Mouse (Mus musculus) CD4-positive, CD25-positive, alpha-beta regulatory T cell, adult 2 months (primary cell): Measurements from ENCODE around the gene Nfat5.

Source experiments
- DNase-seq: peaks from one replicate; pipeline ENCODE4 v3.0.0-alpha.2; 2012; ENCODE audit warnings: low read depth, low spot score

Gene Nfat5

DNA sequence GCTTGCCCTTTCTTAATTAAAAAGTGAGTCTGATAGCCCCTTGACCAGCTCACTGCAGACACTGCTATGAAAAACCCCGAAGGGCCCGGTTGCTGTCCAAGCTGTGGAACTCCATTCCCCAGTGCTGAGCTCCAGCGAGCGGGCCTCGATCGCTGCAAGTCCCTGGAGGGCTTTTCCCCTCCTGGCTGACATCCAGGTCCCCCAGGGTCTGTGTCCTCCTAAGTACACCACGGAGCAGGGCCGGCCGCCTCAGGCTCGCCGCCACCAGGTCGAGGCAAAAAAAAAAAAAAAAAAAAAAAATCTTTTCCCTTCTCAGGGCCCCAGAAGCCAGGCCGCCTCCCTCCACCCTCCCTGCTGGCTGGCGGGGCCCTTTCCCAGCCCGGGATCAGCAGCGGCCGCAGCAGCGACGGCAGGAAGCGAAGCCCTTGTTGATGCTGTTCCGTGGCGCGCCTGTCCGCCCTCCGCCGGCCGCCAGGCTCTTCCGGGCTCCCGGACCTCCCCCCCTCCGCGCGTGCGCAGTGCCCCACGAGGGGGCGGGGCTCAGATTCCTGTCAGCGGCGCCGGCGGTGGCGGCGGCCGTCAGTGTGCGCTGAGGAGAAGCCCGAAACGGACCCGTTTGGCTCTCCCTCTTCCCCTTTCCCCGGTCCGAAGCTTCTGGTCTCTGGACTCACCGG lies at the start of gene Nfat5:
Gene Nfat5, plus strand, starts transcription at position 543 of the 674 bp plus-strand sequence.
- peak; percentile 95 for DNase-seq

DNA sequence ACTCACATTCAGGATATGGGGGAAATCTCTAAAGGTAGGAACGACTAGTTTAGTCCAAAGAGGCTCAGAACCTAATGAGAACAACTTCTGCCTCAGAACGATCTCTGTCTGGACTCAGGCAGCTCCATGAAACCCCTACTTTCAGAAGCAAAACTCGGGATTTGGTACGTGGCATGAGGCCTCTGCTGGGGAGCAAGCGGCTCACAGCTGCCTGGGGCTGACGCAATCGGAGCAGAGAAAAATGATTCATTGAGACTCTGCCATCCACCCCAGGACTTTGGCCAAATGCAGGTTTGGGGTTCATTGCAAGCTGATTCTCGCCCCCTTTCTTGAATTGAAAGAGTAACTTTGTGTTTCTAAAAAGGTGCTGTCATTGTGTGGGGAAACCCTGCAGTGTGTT lies 49.1 kb upstream of the Nfat5 start:
- no peak for DNase-seq

DNA sequence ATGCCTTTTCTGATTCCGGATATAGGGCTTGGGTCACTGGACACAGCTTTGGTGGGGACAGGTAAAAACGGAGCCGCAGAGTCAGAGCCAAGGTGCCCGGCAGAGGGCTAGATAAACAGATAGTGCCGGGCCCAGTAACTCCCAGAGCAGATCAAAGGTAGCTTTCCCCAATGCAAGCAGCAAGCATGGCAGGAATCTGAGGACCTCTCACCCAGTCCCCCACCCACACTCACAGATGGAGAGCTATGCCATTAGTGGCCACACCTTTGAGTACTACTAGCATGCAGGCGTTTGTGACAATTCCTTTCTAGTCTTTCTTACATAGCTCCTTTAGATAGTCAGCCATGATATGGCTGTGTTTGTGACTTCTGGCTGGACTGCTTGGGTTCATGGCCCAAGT lies 44.8 kb upstream of the Nfat5 start:
- DNase-seq = no peak

DNA sequence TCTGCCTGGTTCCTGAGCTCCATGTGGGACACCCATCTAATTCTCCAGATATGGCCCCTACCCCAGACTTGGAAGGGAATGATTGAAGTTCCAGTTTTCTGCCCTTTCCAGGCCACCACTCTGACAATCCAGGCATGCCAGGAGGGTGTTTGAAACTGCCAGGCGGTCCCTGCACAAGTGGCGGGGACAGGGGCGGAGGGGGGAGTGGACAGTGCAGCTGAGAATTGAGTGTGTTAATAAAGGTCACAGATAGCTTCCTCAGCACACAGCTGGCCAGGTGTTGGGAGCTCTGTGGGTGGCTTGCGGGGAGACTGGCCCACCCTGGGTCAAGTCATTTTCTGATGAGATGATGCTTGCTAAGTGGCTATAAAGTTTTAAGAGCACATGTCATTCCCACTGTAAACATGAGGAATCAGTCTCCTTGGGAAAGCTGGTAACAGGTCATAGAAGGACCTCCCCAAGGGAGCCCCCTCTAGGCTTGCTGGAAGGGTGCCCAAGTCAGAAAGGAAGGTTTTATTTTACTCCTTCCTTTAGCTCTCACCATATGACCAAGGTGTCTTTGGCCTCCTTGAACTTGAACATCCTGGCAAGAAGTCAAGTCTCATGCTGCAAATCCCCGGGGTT lies 41.7 kb upstream of the Nfat5 start:
- no peak for DNase-seq

DNA sequence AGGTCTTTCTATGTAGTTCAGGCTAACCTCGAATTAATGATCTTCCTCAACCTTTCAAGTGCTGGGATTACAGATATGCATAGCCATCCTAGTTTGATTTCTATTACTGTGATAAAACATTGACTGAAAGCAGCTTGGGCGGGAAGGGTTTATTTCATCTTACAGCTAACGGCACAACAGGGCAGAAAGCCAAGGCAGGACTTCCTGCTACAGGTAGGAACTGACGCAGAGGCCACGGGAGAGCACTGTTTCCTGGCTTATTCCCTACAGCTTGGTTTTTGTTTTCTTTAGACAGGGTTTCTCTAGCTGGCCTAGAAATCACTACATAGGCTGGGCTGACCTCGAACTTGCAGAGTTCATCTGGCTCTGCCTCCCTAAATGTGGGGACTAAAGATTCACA lies 40.1 kb upstream of the Nfat5 start:
- peak; percentile 42 for DNase-seq

DNA sequence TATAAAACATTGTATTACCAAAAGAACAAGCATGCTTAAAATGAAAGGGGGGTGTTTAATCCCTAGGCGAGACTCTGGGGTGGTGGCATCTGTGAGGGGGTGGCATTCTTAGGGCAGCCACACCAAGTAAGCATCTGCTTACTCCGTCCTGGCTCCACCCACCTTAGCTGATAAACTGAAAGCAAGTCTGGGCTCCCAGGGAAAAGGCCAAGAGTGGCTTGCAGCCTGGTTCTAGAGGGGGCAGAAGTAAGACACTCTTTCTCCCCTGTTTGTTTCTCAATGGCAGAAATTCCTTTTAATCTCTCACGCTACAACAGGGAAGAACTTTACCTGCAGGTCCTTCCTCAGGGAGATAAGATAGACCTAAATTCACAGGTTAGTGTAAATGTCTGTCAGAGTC lies 38.9 kb upstream of the Nfat5 start:
- peak; percentile 49 for DNase-seq

DNA sequence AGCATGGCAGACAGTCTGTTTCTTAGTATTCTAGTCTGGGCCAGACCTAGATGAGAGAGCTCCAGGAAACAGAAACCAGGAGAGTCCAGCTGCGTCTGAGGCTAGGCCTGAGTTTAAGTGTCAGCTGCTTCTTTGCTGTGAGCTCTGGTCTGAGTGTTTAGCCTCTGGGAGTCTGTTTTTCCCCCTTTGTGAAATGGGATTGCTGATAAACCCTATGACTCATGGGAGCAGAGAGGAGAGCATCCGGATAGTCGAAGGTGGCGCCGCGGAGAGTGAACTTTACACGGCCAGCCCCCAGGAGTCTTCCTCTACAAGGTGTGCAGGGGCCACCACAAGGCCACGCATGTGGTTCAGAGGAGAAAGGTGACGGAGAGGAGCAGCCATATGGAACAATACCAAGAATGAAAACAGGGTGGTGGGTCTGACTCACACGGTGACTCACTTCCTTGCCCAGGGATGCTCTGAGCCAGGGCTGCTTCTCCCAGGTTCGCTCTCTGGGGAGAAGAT lies 38.3 kb upstream of the Nfat5 start:
- peak; percentile 26 for DNase-seq

DNA sequence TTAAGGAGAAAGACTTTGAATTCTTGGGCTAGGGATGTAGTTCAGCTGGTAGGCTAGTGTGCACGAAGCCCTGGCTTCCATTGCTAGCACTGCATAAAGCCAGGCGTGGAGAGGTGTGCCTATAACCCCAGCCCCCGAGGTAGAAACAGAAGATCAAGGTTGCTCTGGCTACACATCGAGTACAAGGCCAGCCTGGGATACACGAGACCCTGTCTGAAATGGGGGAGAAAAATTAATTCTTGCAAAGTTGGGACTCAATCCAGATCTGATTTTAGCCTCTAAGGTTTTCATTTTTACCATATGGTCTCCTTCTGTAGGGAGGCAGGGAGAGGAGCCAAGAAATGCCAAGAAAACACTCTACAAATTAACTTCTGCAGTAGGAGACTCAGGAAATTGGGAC lies 36.0 kb upstream of the Nfat5 start:
- DNase-seq = no peak

DNA sequence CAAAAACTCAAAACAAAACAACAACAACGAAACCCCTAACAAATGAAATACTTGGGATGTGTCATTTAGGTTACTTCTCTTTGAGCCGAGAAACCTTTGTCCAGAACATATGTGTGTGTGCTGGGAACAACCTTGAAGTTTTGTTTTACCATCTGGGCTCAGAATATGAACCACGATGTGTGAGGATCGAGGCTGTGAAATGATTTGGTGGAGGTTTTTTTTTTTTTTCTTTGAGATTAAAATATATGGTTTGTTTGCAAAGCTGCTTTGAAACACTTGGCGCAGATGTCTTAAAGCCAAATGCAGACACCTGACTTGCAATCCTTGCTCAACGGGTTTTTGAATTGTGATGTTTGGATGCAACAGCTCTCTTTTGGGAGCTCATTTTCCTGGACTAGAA lies 33.1 kb upstream of the Nfat5 start:
- DNase-seq = no peak

DNA sequence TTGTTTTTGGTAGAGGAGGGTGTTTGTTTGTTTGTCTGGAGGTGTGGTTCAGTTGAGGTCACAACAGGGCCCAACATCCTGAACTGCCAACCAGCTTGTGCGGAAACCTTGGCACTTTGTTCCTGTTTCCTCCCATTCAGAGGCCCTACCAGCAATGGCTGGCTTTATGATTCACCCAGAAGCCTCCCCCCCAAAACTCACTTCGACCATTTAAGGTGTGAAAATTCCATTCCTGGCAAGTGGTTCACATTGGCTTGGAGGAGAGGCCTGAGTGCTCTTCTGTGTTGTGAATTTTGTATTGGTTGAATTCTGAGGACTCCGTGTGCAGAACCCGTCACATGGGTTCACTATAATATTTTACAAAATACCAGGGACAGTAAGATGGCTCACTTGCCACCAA lies 32.1 kb upstream of the Nfat5 start:
- no peak for DNase-seq

DNA sequence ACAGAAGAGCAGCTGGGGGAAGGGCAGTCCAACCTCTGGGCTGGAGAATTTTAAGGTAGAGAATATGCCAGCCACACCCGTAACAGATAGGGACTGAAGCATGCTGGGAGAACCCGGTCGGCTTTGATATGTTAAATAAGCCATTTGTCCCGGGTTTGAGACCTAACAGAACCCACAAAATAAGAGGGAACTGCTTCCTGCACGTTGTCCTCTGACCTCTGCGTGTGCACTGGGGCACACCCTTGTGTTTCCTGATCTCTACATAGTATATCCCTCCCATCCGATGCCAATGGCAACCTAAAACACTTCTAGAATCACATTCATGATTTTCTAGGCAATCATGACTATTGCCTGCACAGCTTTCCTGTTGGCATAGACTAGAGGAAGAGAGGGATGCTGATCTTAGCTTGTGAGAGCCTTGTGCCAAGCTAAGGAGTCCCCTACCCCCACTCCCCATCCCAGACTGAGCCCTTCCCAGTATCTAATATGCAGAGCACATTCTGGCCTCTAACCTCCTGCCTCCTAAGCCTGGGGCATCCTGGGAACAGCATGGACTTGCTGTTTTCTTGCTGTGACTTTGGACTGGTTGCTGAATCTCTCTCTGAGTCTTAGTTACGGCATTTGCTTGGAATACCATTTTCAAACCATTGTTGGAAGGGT lies 31.1 kb upstream of the Nfat5 start:
- no peak for DNase-seq

DNA sequence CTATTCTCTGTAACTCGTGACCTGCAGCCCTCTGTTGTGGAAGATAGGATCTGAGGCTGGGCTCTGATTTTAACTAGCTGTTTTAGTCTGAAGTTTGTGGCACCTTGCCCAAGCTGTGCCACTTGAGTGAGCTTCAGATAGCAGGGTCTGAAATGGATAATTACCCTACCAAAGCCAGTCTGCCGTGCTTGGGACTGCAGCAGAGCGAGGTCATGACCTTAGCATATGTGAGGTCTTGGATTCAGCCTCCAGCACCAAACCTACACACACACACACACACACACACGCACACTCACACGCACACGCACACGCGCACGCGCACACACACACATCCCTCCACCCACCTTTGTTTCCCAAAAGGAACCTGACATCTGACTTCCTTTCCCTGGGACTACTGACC lies 27.5 kb upstream of the Nfat5 start:
- no peak for DNase-seq

DNA sequence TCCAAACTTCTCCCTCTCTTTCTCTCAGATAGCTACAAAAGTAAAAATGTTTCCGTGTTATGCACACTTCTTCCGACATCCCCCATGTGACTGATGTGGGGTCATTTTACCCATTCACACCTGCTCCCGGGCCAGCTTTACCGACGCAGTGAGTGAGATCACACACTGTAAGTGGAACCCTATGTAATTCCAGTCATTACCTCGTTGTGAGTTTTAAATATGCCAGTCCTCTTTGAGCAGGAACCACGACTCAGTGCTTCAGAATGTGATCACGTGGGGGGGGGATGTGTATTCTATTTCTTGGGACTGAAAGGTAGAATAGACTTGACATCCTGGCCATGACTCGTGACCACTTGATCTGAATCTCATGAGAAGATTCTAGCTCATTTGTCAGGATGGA lies 24.8 kb upstream of the Nfat5 start:
- DNase-seq = no peak

DNA sequence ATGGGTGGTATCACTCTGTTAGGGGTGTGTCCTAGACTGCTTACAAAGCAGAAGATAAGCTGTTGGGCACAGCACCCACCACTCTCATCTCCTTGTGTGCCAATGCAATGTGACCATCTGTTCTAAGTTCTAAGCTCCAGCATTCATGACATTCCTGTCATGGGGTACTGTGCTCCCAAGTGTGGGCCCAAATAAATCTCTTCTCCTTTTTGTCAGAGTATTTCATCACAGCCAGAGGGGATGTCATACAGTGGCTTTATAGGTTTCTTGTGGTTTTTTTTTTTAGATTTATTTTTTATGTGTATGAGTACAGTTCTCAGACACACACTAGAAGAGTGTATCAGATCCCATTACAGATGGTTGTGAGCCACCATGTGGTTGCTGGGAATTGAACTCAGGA lies 24.1 kb upstream of the Nfat5 start:
- no peak for DNase-seq

DNA sequence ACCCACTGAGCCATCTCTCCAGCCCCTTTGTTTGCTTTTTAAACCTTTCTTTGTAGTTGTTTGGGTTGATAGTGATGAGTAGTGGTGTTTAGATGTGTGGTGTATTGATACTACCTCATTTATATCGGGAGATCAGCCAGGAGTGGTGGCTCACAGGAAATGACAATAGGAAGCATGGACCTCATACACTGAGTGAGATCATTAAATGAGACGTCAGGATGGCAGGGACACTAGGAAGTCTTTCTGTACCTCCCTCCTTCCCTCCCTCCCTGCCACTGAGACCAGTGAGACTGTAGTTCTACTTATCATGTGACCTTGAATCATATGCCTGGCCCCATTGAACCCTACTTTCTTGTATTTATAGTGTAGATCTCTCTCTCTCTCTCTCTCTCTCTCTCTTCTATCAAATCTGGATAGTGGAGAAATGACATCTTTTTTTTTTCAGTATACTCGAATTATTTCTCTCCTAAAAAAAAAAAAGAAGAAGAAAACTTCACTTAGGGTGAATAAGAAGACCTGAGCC lies 23.6 kb upstream of the Nfat5 start:
- DNase-seq = no peak

DNA sequence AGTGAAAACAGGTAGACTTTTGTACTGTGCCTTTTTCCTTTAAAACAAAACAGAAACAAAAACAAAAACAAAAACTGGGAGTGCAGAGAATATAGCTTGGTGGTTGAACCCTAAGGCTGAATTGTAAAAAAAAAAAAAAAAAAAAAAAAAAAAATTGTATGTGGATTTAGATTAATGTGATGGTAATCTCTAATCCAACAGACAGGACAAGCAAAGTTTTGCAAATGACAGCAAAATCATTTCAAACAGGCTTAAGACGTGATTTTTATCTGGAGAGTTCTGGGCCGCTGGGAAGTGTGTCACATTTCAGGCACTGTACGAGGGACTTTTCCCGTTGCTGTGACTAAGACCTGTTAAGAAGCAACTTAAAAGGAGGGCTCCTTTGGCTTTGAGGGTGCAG lies 23.0 kb upstream of the Nfat5 start:
- DNase-seq = no peak

DNA sequence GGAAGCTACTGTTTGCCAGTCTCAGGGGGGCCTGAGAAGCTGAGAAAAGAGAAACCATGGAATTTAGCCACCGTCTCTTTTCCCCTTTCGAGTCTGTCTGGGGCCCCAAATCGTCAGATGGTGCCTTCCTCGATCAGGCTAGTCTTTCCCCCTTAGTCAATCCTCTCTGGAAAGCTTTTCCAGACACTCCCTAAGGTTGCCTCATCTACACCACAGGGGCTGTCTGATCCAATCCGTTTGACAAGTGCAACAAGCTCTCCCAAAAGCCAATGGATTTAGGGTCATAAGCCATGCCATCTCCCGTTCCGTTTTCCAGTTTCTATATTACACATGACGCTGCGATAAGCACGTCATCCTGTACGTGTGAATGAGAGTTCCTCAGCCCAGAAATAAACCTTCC lies 22.5 kb upstream of the Nfat5 start:
- DNase-seq = no peak

DNA sequence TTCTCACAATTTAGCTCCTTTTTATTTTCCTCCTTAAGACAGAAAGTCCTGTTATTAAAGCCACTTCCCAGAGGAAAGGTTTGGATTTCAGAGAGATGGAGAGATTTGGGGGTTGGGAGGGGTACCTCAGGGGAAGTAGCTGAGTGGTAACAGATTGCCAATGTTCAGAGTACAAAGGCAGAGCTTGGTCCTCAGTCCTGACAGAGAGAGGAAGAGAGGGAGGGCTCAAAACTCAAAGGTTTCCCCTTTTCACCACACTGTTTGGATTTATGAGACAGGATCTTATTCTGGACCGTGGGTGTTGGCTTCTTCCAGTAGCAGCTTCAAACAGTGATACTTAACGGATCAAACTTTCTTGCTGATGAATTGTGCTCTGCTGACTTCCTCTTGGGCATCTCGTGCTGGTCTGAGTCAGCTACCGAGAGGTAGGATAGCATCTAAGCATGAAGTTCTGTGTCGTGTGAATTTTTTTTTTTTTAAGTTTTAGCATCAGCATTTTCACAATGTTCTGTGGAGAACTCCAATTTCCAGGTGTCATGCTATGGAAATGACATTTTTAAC lies 15.9 kb upstream of the Nfat5 start:
- DNase-seq = no peak

DNA sequence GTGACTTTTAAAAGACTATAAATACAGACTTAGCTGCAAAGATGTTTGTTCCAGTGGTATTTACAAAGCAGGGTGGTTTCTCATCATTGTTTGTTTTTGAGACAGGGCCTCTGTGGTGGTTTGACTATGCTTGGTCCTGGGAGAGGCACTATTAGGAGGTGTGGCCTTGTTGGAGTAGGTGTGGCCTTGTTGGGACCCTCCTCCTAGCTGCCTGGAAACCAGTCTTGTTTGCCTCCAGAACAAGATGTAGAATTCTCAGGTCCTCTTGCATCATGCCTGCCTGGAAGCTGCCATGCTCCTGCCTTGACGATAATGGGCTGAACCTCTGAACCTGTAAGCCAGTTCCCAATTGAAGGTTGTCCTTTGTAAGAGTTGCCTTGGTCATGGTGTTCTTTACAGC lies 14.7 kb upstream of the Nfat5 start:
- DNase-seq = no peak

DNA sequence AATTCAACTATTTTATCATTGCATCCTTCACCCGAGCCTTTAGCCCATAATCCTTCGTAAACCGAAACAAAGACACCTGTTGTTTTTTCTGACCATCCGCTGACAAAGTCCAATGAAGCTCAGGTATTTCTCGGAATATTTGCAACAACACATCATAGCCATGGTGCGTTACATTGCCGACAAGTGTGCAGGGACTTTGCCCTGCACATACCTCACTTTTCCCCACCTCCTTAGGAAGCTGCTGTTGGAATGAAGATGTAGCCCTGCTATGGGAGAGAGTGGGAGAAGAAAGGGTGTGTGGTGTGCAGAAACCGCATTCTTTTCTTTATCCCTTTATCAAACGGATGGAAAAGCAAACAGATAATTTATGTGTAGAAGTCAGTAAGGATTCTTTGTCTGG lies 6.6 kb upstream of the Nfat5 start:
- DNase-seq = no peak

DNA sequence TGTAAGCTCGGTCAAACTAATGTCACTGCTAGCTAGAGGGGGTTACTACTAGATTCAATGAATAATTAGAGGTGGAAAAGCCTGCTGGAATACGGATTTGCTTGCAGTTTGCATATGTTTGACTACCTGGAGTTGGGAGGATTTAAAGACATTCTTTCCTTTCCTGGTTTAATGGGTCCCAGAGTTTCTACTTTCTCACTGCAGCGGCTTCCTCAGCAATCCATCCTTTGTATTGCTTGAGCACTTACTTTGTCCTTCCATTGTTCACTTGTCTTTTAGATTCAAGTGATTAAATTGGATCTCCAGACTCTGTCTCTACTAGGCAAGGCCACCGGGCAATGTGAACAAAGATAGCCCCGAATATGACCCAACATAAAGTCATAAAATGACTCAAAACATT lies 5.7 kb upstream of the Nfat5 start:
- no peak for DNase-seq

DNA sequence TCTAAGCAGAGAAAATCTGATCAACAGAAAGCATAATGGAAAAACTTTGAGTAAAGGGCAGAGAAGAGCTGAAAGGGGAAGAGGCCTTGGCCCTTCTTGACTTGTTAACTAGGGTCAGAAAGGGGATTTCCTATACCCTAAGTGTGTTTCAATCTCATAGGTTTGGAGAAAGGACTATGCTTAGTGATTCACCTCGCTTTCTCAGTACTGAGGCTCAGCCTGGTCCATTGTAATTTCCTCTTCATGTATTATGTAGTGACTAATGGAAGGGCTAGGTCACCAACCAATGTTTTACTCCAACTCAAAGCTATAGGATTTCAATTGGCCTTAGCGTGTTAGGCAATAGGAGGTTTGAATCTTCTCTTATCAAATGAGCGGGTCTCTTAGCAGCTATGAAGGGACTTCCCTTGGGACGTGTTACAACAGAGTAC lies 2.1 kb upstream of the Nfat5 start:
- DNase-seq = peak; percentile 37
